Mouse (Mus musculus): Measurements from ENCODE around the gene Megf9. TPM values are rescaled to one million over a fixed set of nuclear protein-coding genes. Genes with fewer than 3 reads are reported as not detected.
A peak's percentile ranks its signal among the peaks of the same experiment; 100 is the strongest.

The Megf9 gene
- polyA plus RNA-seq, 1 experiment from 2014 or later: 10.5 TPM

DNA sequence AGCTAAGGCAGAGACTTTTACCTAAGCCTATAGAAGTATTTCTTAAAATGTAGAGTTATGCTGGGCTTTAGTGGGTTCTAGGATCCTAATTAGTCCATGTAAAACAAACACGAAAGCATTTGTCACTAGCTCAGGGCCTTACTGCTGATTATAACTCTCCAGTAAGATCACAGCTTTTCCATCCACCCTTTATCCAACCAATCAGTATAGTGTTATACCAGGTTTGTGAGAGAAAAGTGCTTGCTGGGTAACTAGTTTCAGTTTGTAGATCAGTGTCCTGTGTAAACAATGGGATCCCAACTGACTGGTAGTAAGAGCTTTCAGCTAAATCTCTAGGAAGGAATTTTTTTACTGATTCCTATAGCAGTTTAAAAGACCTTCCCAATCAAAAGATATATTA, 3.8 kb downstream of the Megf9 start:
- ATAC-seq: no peak
- 87% methylated on average over 1 of the region's 1 CpGs for WGBS
- Histone ChIP-seq H3K4me1 (ENCODE audit: insufficient read depth, low read depth, low read length) (peaks cover 9% of the 10 kb centered on the region), H3K27ac (ENCODE audit: low read length) (0 out of 2 replicates have a peak overlapping the region, but pooled peaks have one; percentile 26), H3K9ac (replicated peaks; ENCODE audit: low read depth) (no peak overlapping the region), H3K9me3 (ENCODE audit: low read length) (no peaks in the 10 kb centered on the region), H3K27me3 (replicated peaks; ENCODE audit: insufficient read depth, low read length) (no peaks in the 10 kb centered on the region), H3K4me3 (ENCODE audit: low read depth, low read length) (no peak overlapping the region), H3K4me2 (replicated peaks; ENCODE audit: low read depth, low read length) (no peak overlapping the region), H3K36me3 (ENCODE audit: insufficient read depth, low read length) (no peaks in the 10 kb centered on the region)
- TF ChIP-seq CTCF (IDR thresholded peaks at IDR 0.05) (no peak), EP300 (IDR thresholded peaks at IDR 0.05) (no peak)
- no peak for DNase-seq (ENCODE audit: low spot score)

- Histone ChIP-seq H3K4me1 (ENCODE audit: insufficient read depth, low read depth, low read length) (peaks cover 2% of the 10 kb centered on the region), H3K27ac (ENCODE audit: low read length) (no peak overlapping the region), H3K27me3 (replicated peaks; ENCODE audit: insufficient read depth, low read length) (no peaks in the 10 kb centered on the region), H3K36me3 (ENCODE audit: insufficient read depth, low read length) (no peaks in the 10 kb centered on the region), H3K9me3 (ENCODE audit: low read length) (no peaks in the 10 kb centered on the region), H3K4me2 (replicated peaks; ENCODE audit: low read depth, low read length) (no peak overlapping the region), H3K4me3 (ENCODE audit: low read depth, low read length) (no peak overlapping the region), H3K9ac (replicated peaks; ENCODE audit: low read depth) (no peak overlapping the region)
- 76% methylated on average over 3 of the region's 3 CpGs for WGBS
- ATAC-seq (no peak), DNase-seq (ENCODE audit: low spot score) (no peak)
- TF ChIP-seq EP300 (IDR thresholded peaks at IDR 0.05) (no peak), CTCF (IDR thresholded peaks at IDR 0.05) (no peak)
Measured at GRCm38 (mm10) chr4:70528622-70529021, 6.2 kb downstream of the Megf9 start.

DNA sequence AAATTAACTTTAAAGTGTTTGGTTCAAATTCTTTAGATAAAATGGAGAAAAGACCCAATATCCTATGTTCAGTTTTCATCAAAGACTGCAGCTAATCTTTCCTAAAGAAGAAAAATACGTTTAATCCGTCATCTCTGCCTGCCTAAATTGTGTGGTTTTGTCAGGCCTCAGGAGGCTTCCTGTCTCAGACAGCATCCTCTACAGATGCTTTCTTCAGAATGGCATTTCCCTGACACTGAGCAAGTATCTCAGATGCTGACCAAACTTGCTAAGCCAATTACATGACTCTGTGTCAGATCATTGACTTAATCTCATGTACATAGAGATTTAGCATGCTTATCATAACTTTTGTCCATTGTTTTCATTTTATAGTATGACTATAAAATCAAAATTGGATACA, 11.4 kb downstream of the Megf9 start:
- WGBS: 79% methylated on average over 2 of the region's 2 CpGs
- Histone ChIP-seq H3K27ac (ENCODE audit: low read length) (no peak overlapping the region), H3K4me3 (ENCODE audit: low read depth, low read length) (no peak overlapping the region), H3K4me1 (ENCODE audit: insufficient read depth, low read depth, low read length) (no peaks in the 10 kb centered on the region), H3K9me3 (ENCODE audit: low read length) (no peaks in the 10 kb centered on the region), H3K27me3 (replicated peaks; ENCODE audit: insufficient read depth, low read length) (no peaks in the 10 kb centered on the region), H3K9ac (replicated peaks; ENCODE audit: low read depth) (no peak overlapping the region), H3K36me3 (ENCODE audit: insufficient read depth, low read length) (no peaks in the 10 kb centered on the region), H3K4me2 (replicated peaks; ENCODE audit: low read depth, low read length) (no peak overlapping the region)
- TF ChIP-seq CTCF (IDR thresholded peaks at IDR 0.05): no peak
- TF ChIP-seq EP300 (IDR thresholded peaks at IDR 0.05): no peak
- DNase-seq (ENCODE audit: low spot score) (no peak), ATAC-seq (no peak)

DNA sequence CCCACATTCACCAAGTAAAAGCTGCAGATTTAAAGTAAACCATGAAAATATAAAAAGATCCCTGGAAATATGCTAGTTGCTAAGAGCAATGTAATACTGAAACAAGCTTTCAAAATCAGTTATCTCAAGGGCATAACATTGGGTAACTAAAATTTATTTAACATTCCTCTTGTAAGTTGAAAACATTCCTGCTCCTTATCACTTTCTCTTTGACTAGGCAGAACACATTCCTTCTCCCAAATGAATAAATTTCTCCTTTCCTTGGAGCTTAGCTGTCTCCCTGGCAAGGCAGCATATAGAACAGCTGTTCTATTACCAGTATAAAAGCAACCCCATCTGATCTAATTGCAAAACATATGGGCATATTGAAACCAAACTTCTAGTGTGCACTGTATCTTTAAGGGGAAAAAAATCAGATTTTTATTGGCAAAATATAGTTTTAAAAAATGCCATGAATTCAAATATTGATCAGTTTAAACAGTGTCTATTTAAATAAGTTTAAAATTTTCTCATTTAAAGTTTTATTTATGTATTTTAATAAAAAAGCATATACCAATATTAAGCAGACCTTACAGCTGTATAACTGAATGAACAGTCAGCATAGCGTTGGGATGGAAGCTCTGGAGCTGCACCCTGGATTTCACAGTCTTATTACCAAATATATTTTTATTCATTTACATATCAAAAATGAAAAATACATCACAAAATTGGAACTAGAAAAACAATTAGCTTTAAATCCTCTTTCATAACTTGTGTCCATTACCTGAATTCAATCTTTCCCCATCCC, 13.1 kb downstream of the Megf9 start:
- Histone ChIP-seq H3K4me3 (ENCODE audit: low read depth, low read length) (no peak overlapping the region), H3K9ac (replicated peaks; ENCODE audit: low read depth) (no peak overlapping the region)
- TF ChIP-seq EP300 (IDR thresholded peaks at IDR 0.05) (no peak; the same call in 1 of the 2 replicates), CTCF (IDR thresholded peaks at IDR 0.05) (no peak)

GRCm38 (mm10) chr4:70517646-70518045, 17.1 kb downstream of the Megf9 start:
- Histone ChIP-seq H3K9ac (replicated peaks; ENCODE audit: low read depth) (no peak overlapping the region), H3K27me3 (replicated peaks; ENCODE audit: insufficient read depth, low read length) (no peaks in the 10 kb centered on the region), H3K4me3 (ENCODE audit: low read depth, low read length) (no peak overlapping the region), H3K27ac (ENCODE audit: low read length) (no peak overlapping the region), H3K4me2 (replicated peaks; ENCODE audit: low read depth, low read length) (no peak overlapping the region), H3K9me3 (ENCODE audit: low read length) (no peaks in the 10 kb centered on the region), H3K4me1 (ENCODE audit: insufficient read depth, low read depth, low read length) (no peaks in the 10 kb centered on the region), H3K36me3 (ENCODE audit: insufficient read depth, low read length) (no peaks in the 10 kb centered on the region)
- no peak for DNase-seq (ENCODE audit: low spot score)
- TF ChIP-seq CTCF (IDR thresholded peaks at IDR 0.05) (no peak), EP300 (IDR thresholded peaks at IDR 0.05) (no peak)
- 49% methylated on average over 1 of the region's 1 CpGs for WGBS
- no peak for ATAC-seq

More for the DNA sequence above, 13.1 kb downstream of the Megf9 start:
- Histone ChIP-seq H3K9me3 (ENCODE audit: low read length) (no peaks in the 10 kb centered on the region), H3K4me1 (ENCODE audit: insufficient read depth, low read depth, low read length) (no peaks in the 10 kb centered on the region), H3K4me2 (replicated peaks; ENCODE audit: low read depth, low read length) (peak overlapping the region; percentile 19; the same call in 1 of the 2 replicates), H3K27me3 (replicated peaks; ENCODE audit: insufficient read depth, low read length) (no peaks in the 10 kb centered on the region), H3K27ac (ENCODE audit: low read length) (0 out of 2 replicates have a peak overlapping the region, but pooled peaks have one; percentile 10), H3K36me3 (ENCODE audit: insufficient read depth, low read length) (no peaks in the 10 kb centered on the region)
- DNase-seq (ENCODE audit: low spot score) (peak; percentile 63), ATAC-seq (peak; percentile 53)
- WGBS: 70% methylated on average over 1 of the region's 1 CpGs

DNA sequence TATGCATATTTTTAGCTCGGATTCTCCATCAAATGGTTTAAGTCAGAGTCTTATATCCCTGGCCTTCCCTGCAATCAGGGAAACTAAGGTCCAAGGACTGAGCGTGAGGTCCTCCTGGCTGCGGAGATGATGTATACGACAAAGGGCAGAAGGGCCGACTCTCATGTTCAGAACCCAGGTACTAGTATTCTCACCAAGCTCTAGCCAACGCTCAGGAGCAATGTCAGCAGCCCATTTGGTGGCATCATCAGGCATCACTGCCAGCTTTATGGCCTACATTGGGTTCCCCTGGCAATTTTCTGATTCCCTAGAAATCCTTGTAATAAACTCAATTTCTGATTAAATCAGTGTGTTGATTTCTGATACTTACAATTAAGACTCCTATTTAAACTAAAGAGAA, 18.5 kb downstream of the Megf9 start:
- Histone ChIP-seq H3K27me3 (replicated peaks; ENCODE audit: insufficient read depth, low read length) (no peaks in the 10 kb centered on the region), H3K9ac (replicated peaks; ENCODE audit: low read depth) (no peak overlapping the region), H3K36me3 (ENCODE audit: insufficient read depth, low read length) (no peaks in the 10 kb centered on the region), H3K27ac (ENCODE audit: low read length) (no peak overlapping the region), H3K4me3 (ENCODE audit: low read depth, low read length) (no peak overlapping the region), H3K4me2 (replicated peaks; ENCODE audit: low read depth, low read length) (no peak overlapping the region), H3K9me3 (ENCODE audit: low read length) (no peaks in the 10 kb centered on the region), H3K4me1 (ENCODE audit: insufficient read depth, low read depth, low read length) (no peaks in the 10 kb centered on the region)
- WGBS: 81% methylated on average over 6 of the region's 6 CpGs
- DNase-seq (ENCODE audit: low spot score) (no peak), ATAC-seq (no peak)
- TF ChIP-seq CTCF (IDR thresholded peaks at IDR 0.05) (no peak), EP300 (IDR thresholded peaks at IDR 0.05) (no peak)

Measured in lung, postnatal 0 days (tissue).